Mouse (Mus musculus) CD4-positive, CD25-positive, alpha-beta regulatory T cell, adult 4 months (primary cell): ENCODE data around the gene Trmt10c. TPM values are rescaled to one million over a fixed set of nuclear protein-coding genes. Genes with fewer than 3 reads are reported as not detected.
A peak's percentile ranks its signal among the peaks of the same experiment; 100 is the strongest.

Source experiments
- ATAC-seq: one replicate; pipeline ENCODE4 v1.8.0; 2017
- polyA plus RNA-seq, 2 experiments: library from polyadenylated mRNA; unstranded; fragments of 100-300 nt; shearing (Covaris generic); gene quantifications; one replicate each; pipeline ENCODE4 v1.2.1; 2017

Gene Trmt10c
- polyA plus RNA-seq, 2 experiments from 2014 or later = 34.7 to 40.1 TPM

- ATAC-seq = no peak
Observed at GRCm38 (mm10) chr16:56038090-56038489, 471 bp upstream of the Trmt10c start.

DNA sequence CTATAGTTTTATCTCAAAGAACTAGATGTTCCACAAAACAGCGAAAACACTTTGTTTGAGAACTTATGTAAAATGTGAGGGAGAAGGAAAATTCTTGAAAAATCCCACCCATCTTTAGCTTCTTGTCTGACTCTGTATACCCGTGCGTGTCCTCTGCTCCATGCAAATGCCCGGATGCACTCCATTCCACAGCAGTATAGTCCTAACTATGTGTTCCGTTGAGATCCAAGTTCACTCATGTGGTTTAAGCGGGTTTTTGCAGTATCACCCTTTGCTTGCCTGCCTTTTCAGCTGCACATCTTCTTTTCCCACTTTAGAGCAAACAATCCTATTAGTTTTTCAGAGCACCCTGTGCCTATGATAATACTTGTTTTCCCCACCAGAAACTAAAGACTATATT lies 1.1 kb downstream of the Trmt10c start:
- ATAC-seq = no peak

DNA sequence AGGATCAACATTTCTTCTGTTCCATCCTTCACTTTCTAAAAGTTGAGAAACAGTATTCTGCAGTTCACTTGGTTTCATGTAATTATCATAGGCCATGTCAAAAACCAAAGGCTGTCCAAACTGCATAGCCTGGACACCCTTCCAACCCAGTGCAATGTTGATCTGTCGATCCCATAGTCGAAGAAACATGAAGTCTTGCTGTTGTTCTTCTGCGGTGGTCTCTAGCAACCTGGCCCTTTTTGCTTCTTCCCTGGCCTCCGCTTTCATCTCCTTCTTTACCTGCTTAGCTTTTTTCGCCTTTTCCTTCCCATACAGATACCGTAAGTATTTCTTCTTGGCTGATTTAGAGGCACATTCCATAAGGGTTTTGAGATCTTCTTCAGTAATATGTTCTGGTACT lies 3.1 kb downstream of the Trmt10c start:
- ATAC-seq = no peak

DNA sequence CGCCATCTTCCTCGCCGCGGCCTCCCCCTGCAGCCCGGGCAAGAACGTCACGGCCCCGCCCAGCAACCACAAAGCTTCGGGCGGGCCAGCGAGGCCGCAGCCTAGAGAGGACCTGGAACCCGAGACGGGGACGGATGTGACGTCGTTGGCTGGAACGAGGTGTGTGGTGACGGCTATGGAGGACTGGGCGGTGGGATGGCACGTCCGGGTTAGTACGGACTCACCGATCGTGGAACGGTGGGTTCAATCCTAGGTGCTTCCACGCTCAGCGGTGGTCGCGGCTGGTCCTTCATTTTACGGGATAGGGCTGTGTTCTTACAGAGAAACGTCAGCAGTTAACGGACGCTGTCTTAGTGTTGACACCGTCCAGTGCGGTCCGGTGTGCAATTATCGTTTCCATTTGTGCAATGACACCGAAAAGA lies 7.9 kb downstream of the Trmt10c start, which contains the start of gene Pcnp:
Gene Pcnp, minus strand, starts transcription at position 79 of the 422 bp plus-strand sequence.
- ATAC-seq = peak; percentile 94

GRCm38 (mm10) chr16:56028722-56029551 lies 8.7 kb downstream of the Trmt10c start:
- ATAC-seq = peak; percentile 31

DNA sequence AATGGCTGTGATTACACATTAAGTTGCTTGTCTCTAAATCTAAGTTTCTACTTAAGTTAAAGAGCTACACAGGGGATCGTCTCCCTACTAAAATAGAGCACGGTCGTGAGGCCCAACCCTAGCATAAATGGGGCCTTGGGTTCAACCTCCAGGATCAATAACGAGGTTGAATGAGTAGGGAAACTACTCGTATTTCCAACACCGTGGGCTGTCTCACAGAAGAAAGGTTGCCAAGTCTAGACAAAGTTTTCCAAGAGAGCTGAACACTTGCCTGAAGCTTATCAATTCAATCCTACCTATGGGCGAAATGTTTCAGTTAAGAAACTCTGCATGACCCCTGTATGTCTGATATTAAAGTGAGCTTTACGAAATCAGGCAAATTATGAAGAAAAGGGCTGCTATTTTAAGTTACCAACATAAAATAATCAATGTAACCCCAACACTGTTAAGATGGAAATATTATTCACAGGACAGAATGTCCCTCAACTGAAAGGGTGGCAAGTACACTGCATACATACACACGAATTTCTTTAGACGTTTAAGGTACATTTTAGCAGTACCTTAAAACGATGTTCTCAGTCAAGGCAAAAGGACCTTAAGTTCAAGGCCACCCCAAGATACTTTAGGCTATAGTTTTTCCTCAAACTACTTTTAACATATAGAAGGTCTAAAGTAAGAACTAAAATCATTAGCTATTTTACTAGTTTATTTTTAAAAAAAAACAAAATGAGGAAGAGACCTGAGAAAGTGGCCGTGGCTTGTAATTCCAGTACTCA lies 9.6 kb downstream of the Trmt10c start:
- no peak for ATAC-seq

- no peak for ATAC-seq
Observed at GRCm38 (mm10) chr16:56019660-56020059, 18.0 kb downstream of the Trmt10c start.

DNA sequence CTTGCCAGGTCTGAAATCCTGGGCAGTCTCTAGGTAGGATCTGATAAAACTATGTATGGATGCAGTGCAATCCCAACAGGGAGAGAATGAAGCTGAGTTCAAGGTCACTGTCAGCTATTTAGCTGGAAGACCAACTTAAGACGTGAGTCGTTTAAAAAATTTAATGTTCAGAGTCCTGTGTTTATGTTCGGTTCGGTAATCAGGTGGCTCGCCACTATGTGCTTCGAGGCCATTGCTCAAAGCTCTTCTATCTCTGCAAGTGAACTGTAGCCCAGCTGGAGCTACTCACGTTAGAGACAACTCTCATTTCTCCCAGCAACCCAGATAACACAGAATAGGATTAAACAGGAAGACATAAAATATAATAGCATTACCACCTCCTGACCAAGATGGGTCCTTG lies 23.5 kb downstream of the Trmt10c start:
- no peak for ATAC-seq

DNA sequence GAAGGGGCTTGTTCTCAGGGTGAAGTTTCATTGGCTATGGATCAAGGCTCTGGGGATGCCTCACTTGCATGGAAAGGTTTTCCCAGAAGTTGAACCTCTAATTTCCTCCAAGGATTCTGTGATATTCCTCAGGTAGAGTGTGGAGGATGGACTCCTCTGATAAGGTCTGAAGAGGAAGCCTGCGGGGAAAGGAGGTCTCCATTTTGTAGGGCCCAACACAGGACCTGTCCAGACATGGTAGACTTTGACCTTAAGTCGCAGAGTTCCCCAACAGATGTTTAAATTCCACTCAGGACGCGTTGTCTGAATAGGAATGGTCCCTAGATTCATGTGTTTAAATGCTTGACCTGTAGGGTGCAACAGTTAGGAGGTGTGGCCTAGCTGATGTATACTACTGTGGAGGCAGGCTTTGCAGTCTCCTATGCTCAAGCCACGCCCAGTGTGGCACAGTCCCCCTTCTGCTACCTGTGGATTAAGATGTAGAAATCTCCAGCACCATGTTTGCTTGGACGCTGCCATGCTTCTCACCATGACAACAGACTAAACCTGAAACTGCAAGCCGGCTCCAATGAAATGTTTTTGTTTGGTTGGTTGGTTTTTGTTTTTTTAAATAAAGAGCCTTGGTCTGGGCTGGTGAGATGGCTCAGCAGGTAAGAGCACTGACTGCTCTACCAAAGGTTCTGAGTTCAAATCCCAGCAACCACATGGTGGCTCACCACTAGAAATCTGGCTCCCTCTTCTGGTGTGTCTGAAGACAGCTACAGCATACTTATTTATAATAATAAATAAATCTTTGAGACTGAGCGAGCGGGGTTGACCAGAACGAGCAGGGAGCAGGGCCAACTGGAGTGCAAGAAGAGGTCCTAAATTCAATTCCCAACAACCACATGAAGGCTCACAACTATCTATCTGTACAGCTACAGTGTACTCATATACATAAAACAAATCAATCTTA lies 24.6 kb downstream of the Trmt10c start:
- ATAC-seq = no peak

GRCm38 (mm10) chr16:56008862-56009261 lies 28.8 kb downstream of the Trmt10c start:
- no peak for ATAC-seq

GRCm38 (mm10) chr16:56006798-56007197 lies 30.8 kb downstream of the Trmt10c start:
- no peak for ATAC-seq

DNA sequence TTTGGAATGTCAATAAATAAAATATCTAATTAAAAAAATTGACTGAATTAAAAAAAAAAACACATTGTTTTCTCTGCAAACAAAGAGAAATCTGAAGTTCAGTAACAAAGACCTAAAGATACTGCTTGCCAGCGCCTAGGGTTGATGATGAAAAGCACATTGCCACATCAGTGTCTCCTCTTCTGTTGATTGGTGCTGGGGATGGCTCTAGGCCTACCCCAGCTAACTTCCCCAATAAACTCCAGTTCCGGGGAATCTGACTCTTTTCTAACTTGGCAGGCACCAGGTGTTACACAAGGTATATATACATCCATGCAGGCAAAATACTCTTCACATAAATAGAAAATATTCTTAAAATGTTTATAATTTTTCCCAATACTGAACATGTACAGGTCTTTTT lies 43.4 kb downstream of the Trmt10c start:
- no peak for ATAC-seq

DNA sequence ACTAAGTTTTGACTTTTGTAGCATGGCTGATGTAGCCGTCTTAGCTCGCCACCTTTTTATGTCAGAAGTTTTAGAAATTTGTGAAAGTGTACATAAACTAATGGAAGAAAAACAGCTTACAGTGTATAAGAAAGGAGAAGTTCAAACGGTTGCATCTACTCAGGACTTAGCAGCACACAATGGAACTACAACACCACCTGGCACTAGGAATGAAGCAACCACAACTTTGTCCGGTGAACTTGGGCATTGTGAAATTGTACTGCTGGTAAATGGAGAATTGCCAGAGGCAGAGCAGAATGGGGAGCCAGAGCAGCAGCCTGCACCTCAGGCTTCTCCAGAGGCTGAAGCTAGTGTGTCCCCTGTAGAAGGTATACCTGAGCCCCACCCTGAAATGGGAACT lies 47.3 kb downstream of the Trmt10c start:
- no peak for ATAC-seq

- ATAC-seq = no peak
Observed at GRCm38 (mm10) chr16:55986001-55986400, 51.6 kb downstream of the Trmt10c start.

Other genes starting within 250 kb of the Trmt10c start
- gene Nfkbiz, start 198.9 kb downstream of the Trmt10c start, polyA plus RNA-seq = 10 to 100 TPM; 33.2 to 39.6 TPM
- gene Nxpe3, start 142.5 kb downstream of the Trmt10c start, polyA plus RNA-seq = 10 to 100 TPM; 13.6 to 27.9 TPM
- 10 to 100 TPM; 24.5 to 30.9 TPM for gene Cep97, start 103.0 kb downstream of the Trmt10c start, polyA plus RNA-seq
- gene Rpl24, start 71.5 kb downstream of the Trmt10c start, polyA plus RNA-seq = 1,000 to 10,000 TPM; 1,557 to 1,698 TPM
- gene Zbtb11, start 63.9 kb downstream of the Trmt10c start, polyA plus RNA-seq = 10 to 100 TPM; 30.3 to 37.4 TPM
- 100 to 1,000 TPM; 279 to 285 TPM for gene Pcnp, start 8.1 kb downstream of the Trmt10c start, polyA plus RNA-seq
- gene Senp7, start 10.5 kb upstream of the Trmt10c start, polyA plus RNA-seq = 10 to 100 TPM; 58.4 to 84.5 TPM
- gene Impg2, start 166.5 kb upstream of the Trmt10c start, polyA plus RNA-seq = under 1 TPM; 0.32 to 0.46 TPM